Mouse (Mus musculus) ES-E14 (cell line): ENCODE results near the gene Slc45a1. TPM values are rescaled to one million over a fixed set of nuclear protein-coding genes. Genes with fewer than 3 reads are reported as not detected.

ENCODE experiments used
- DNase-seq: peaks from one replicate; pipeline ENCODE4 v3.0.0-alpha.2; 2013; ENCODE audit warnings: low read depth, low spot score
- H3K27ac ChIP-seq: 2 replicates; pipeline ENCODE4 v1.5.1; 2012; ENCODE audit warnings: low read depth, mild to moderate bottlenecking, low read length, moderate library complexity, mixed read lengths; ENCODE audit not compliant: poor library complexity, insufficient read depth, severe bottlenecking
- H3K36me3 ChIP-seq: 2 replicates; pipeline ENCODE4 v1.6.1; 2012; ENCODE audit warnings: mild to moderate bottlenecking, low read length, moderate library complexity, mixed read lengths; ENCODE audit not compliant: control insufficient read depth, poor library complexity, insufficient read depth, severe bottlenecking
- H3K4me1 ChIP-seq, 2 experiments: fragments of 150-350 bp in 1 of 2; sonication (generic) in 1 of 2; 2 replicates each; pipeline ENCODE4 v1.6.1; 2012; ENCODE audit warnings: low read length in 2 of 2, mild to moderate bottlenecking in 1 of 2, mixed read lengths in 1 of 2; ENCODE audit not compliant: control insufficient read depth in 2 of 2, insufficient read depth in 2 of 2, poor library complexity in 1 of 2
- H3K4me3 ChIP-seq, 2 experiments: fragments of 150-350 bp in 1 of 2; sonication (generic) in 1 of 2; 2 replicates each; pipeline ENCODE4 v1.5.1; 2012; ENCODE audit warnings: low read length in 2 of 2, low read depth in 1 of 2, mild to moderate bottlenecking in 1 of 2, mixed read lengths in 1 of 2; ENCODE audit not compliant: insufficient read depth in 1 of 2, poor library complexity in 1 of 2, severe bottlenecking in 1 of 2
- H3K9ac ChIP-seq: 2 replicates; pipeline ENCODE4 v1.6.1; 2012; ENCODE audit warnings: low read depth, mild to moderate bottlenecking, low read length, mixed read lengths; ENCODE audit not compliant: poor library complexity, insufficient read depth, severe bottlenecking
- H3K9me3 ChIP-seq: fragments of 150-350 bp; sonication (generic); 2 replicates; pipeline ENCODE4 v1.6.1; 2012; ENCODE audit warnings: low read depth, mild to moderate bottlenecking, low read length; ENCODE audit not compliant: control insufficient read depth, insufficient read depth
- CHD2 ChIP-seq: IDR thresholded peaks from 2 replicates; pipeline ENCODE4 v1.6.1; 2014; ENCODE audit warnings: mild to moderate bottlenecking, low read depth, low read length, inconsistent platforms
- HCFC1 ChIP-seq: IDR thresholded peaks from 2 replicates; pipeline ENCODE4 v1.6.1; 2012; ENCODE audit warnings: low read length, inconsistent platforms, borderline replicate concordance; ENCODE audit not compliant: insufficient read depth
- MAFK ChIP-seq: IDR thresholded peaks from 2 replicates; pipeline ENCODE4 v1.6.1; 2014; ENCODE audit warnings: mild to moderate bottlenecking, low read depth, low read length, inconsistent platforms; ENCODE audit not compliant: insufficient read depth
- ZC3H11A ChIP-seq: IDR thresholded peaks from 2 replicates; pipeline ENCODE4 v1.6.1; 2012; ENCODE audit warnings: low read depth, mild to moderate bottlenecking, inconsistent platforms, low read length, borderline replicate concordance
- ZNF384 ChIP-seq: IDR thresholded peaks from 2 replicates; pipeline ENCODE4 v1.6.1; 2012; ENCODE audit warnings: low read depth, low read length, inconsistent platforms
- in situ Hi-C, 2 experiments: fragments of 600-800 bp; cut with MboI; formaldehyde crosslinking; loops; one replicate each; pipeline ENCODE4 v1.15.1; 2025; ENCODE audit warnings: low sequenced_read_pairs in 2 of 2, inconsistent platforms in 1 of 2; ENCODE audit not compliant: unreplicated experiment in 2 of 2
- total RNA-seq: library from RNA; depleted of rRNA; stranded (reverse); fragments of 300-350 nt; gene quantifications from 2 replicates; pipeline ENCODE4 v1.2.3, GENCODE M21; 2012

Gene Slc45a1
- total RNA-seq, 1 experiment: 0.98 TPM

- Histone ChIP-seq H3K27ac (no peak overlapping the region), H3K9me3 (no peaks in the 10 kb centered on the region), H3K4me1 (peaks cover 0 to 10% of the 10 kb centered on the region in 2 experiments; a peak in 2 of 4 replicates), H3K9ac (no peak overlapping the region), H3K4me3 (no peak overlapping the region), H3K36me3 (no peaks in the 10 kb centered on the region)
- no peak for TF ChIP-seq HCFC1
- no peak for TF ChIP-seq CHD2
- TF ChIP-seq ZC3H11A: no peak
- TF ChIP-seq MAFK: no peak
- TF ChIP-seq ZNF384: no peak
- in situ Hi-C loops: no loop called here
- no peak for DNase-seq
Observed at GRCm38 (mm10) chr4:150690759-150691158, 38.8 kb upstream of the Slc45a1 start.

- H3K36me3 ChIP-seq: no peaks in the 10 kb centered on the region
- H3K9me3 ChIP-seq: no peaks in the 10 kb centered on the region
- H3K4me3 ChIP-seq: no peak overlapping the region
- no peak overlapping the region for H3K27ac ChIP-seq
- no peak overlapping the region for H3K9ac ChIP-seq
- TF ChIP-seq ZC3H11A: no peak
- no peak for TF ChIP-seq HCFC1
- no peak for TF ChIP-seq ZNF384
- TF ChIP-seq CHD2: no peak
- TF ChIP-seq MAFK: no peak
- DNase-seq: no peak
- peaks cover 0 to 10% of the 10 kb centered on the region in 2 experiments; a peak in 2 of 4 replicates for H3K4me1 ChIP-seq
- in situ Hi-C loops: no loop called here
Observed at GRCm38 (mm10) chr4:150689553-150689952, 37.6 kb upstream of the Slc45a1 start.

GRCm38 (mm10) chr4:150687126-150687753, 35.3 kb upstream of the Slc45a1 start:
- TF ChIP-seq ZC3H11A: no peak
- TF ChIP-seq CHD2: no peak
- no peak for TF ChIP-seq HCFC1
- no peak for TF ChIP-seq ZNF384
- no peak for TF ChIP-seq MAFK
- in situ Hi-C loops: no loop called here
- DNase-seq: no peak
- no peaks in the 10 kb centered on the region for H3K9me3 ChIP-seq
- H3K4me1 ChIP-seq: peaks cover 0 to 8% of the 10 kb centered on the region in 2 experiments; a peak in 1 of 4 replicates
- no peak overlapping the region for H3K27ac ChIP-seq
- no peak overlapping the region for H3K9ac ChIP-seq
- no peaks in the 10 kb centered on the region for H3K36me3 ChIP-seq
- no peak overlapping the region for H3K4me3 ChIP-seq

- H3K9ac ChIP-seq: no peak overlapping the region
- no peak for TF ChIP-seq ZC3H11A
- TF ChIP-seq ZNF384: no peak
- TF ChIP-seq CHD2: no peak
- no peak for TF ChIP-seq HCFC1
- TF ChIP-seq MAFK: no peak
Observed at GRCm38 (mm10) chr4:150686538-150686937, 34.6 kb upstream of the Slc45a1 start.

More at GRCm38 (mm10) chr4:150686538-150686937, 34.6 kb upstream of the Slc45a1 start:
- H3K36me3 ChIP-seq: no peaks in the 10 kb centered on the region
- H3K9me3 ChIP-seq: no peaks in the 10 kb centered on the region
- in situ Hi-C loops: no loop called here
- no peak overlapping the region for H3K27ac ChIP-seq
- no peak for DNase-seq
- H3K4me1 ChIP-seq: peaks cover 0 to 10% of the 10 kb centered on the region in 2 experiments; a peak in 1 of 4 replicates
- no peak overlapping the region for H3K4me3 ChIP-seq
